Mouse (Mus musculus) heart, postnatal 25 days (tissue): ENCODE data around the gene Tnnc2. TPM values are rescaled to one million over a fixed set of nuclear protein-coding genes. Genes with fewer than 3 reads are reported as not detected.

Experiments
- DNase-seq: peaks from one replicate; pipeline ENCODE4 v3.0.0; 2022; ENCODE audit warnings: low spot score
- intact Hi-C: fragments of 180-260 bp; cut with DNase I; formaldehyde crosslinking; loops from one replicate; pipeline ENCODE4 v1.15.1; 2025
- total RNA-seq, 2 experiments: library from RNA; stranded (reverse); gene quantifications; 2 replicates each; pipeline ENCODE4 v1.2.3; 2021

Tnnc2 gene
- total RNA-seq, 2 experiments from 2014 or later, result not detected

GRCm38 (mm10) chr2:164777246-164778014 is 2.3 kb downstream of the Tnnc2 start:
- intact Hi-C loops, result no loop called here
- no peak for DNase-seq

- intact Hi-C loops, result no loop called here
Observed at GRCm38 (mm10) chr2:164776801-164777200, 3.0 kb downstream of the Tnnc2 start.

GRCm38 (mm10) chr2:164776130-164776529 is 3.6 kb downstream of the Tnnc2 start:
- no peak for DNase-seq
- intact Hi-C loops, result no loop called here

More at GRCm38 (mm10) chr2:164776801-164777200, 3.0 kb downstream of the Tnnc2 start:
- DNase-seq, result no peak

- intact Hi-C loops, result no loop called here
- no peak for DNase-seq
Observed at GRCm38 (mm10) chr2:164773989-164774364, 5.8 kb downstream of the Tnnc2 start.

- intact Hi-C loops, result no loop called here
- no peak for DNase-seq
Observed at GRCm38 (mm10) chr2:164773229-164773988, 6.4 kb downstream of the Tnnc2 start.

- intact Hi-C loops, result no loop called here
- DNase-seq, result no peak
Observed at GRCm38 (mm10) chr2:164771123-164771522, 8.6 kb downstream of the Tnnc2 start.

GRCm38 (mm10) chr2:164770279-164770678 is 9.5 kb downstream of the Tnnc2 start:
- intact Hi-C loops, result no loop called here
- no peak for DNase-seq

GRCm38 (mm10) chr2:164769258-164770037 is 10.3 kb downstream of the Tnnc2 start, which contains the start of gene Ube2c:
TSS of gene Ube2c (plus strand) at chr2:164769898.
- intact Hi-C loops, result no loop called here
- DNase-seq, result peak; percentile 98

GRCm38 (mm10) chr2:164767812-164768540 is 11.8 kb downstream of the Tnnc2 start:
- DNase-seq, result no peak

GRCm38 (mm10) chr2:164765841-164766240 is 13.9 kb downstream of the Tnnc2 start:
- intact Hi-C loops, result no loop called here
- no peak for DNase-seq

More at GRCm38 (mm10) chr2:164767812-164768540, 11.8 kb downstream of the Tnnc2 start:
- intact Hi-C loops, result no loop called here

- no peak for DNase-seq
- intact Hi-C loops, result no loop called here
Observed at GRCm38 (mm10) chr2:164762593-164762992, 17.2 kb downstream of the Tnnc2 start.

- no peak for DNase-seq
- intact Hi-C loops, result no loop called here
Observed at GRCm38 (mm10) chr2:164761971-164762370, 17.8 kb downstream of the Tnnc2 start.

- intact Hi-C loops, result no loop called here
- DNase-seq, result no peak
Observed at GRCm38 (mm10) chr2:164761502-164761901, 18.3 kb downstream of the Tnnc2 start.

GRCm38 (mm10) chr2:164760059-164760833 is 19.5 kb downstream of the Tnnc2 start:
- intact Hi-C loops, result no loop called here
- DNase-seq, result no peak

GRCm38 (mm10) chr2:164758692-164759091 is 21.1 kb downstream of the Tnnc2 start:
- DNase-seq, result no peak
- intact Hi-C loops, result no loop called here

- intact Hi-C loops, result no loop called here
- no peak for DNase-seq
Observed at GRCm38 (mm10) chr2:164757841-164758240, 21.9 kb downstream of the Tnnc2 start.

- intact Hi-C loops, result no loop called here
- DNase-seq, result no peak
Observed at GRCm38 (mm10) chr2:164754800-164755199, 25.0 kb downstream of the Tnnc2 start.

- intact Hi-C loops, result no loop called here
- no peak for DNase-seq
Observed at GRCm38 (mm10) chr2:164754105-164754504, 25.7 kb downstream of the Tnnc2 start.

- no peak for DNase-seq
- intact Hi-C loops, result no loop called here
Observed at GRCm38 (mm10) chr2:164752454-164752853, 27.3 kb downstream of the Tnnc2 start.
